Mouse (Mus musculus) frontal cortex, postnatal 25 days (tissue): ENCODE results near the gene Maip1.

ENCODE experiments used
- DNase-seq, 2 experiments: peaks; one replicate each; pipeline ENCODE4 v3.0.0; 2022; ENCODE audit warnings: low spot score in 2 of 2

The Maip1 gene

DNA sequence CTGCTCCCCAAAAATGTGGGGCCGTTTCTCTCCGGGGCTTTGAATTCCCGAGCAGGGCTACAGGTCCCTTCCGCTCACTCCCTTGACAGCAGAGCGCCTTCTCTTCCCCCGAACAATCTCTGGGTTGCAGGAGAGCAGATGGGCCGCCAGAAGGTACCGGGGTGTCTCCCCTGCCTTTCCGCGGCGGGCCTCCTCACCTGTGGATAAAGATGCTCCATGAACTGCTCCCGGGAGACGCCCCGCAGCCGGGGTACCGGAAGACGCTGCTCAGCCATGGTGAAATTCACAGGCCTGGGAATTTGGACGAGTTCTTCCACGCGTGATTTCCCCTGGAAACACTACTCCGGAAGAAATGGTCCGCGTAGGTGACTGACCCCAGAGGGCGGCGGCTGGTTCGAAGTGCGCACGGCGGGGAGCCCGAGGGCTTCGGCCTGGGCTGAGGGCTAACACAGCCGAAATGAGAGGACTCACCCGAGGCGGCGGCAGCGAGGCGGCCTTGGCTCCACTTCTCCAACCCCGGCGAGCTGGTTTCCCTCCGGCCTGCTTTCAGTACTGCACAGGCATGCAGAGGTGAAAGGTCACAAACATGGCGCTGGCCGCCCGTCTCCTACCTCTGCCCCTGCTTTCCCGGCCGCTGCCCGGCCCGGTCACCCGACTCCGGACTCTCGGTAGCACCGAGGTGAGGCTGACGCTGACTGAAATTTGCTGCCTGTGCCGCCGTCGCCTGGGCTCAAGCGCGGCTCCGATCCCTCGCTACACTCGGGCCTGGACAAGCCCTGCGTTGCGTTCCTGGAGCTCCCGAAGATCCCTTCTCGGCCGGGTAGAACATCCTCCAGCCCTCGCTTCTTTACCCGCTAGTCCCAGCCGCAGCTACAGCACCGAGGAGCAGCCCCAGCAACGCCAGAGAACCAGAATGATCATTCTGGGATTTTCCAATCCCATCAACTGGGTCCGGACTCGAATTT lies at the start of gene Maip1, which contains the start of gene Tyw5:
Gene Maip1 (plus strand): TSS at position 142 of the 965 bp plus-strand sequence.
Gene Tyw5 (minus strand): TSS at position 915 of the 965 bp plus-strand sequence.
- DNase-seq = peak; percentile 76 to 78

DNA sequence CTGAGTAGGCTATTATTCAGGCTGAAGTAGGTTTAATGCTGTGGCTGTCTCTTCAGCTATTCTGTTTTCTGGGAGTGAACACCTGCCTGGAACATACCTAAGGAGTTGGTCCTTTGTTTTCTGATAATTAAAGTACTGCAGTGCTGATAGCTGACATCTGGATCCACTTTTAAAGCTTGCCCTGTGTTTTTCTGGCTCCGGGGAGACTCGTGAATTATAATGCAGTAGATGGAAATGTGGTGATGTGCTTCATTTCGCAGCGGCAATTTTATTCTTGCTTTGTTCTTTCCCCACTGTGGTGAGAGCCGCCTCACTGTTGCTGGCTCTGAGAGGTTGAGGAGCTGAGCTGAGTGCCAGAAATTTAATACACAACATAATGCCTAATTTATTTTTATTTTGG lies 47.6 kb upstream of the Maip1 start:
- no peak for DNase-seq

DNA sequence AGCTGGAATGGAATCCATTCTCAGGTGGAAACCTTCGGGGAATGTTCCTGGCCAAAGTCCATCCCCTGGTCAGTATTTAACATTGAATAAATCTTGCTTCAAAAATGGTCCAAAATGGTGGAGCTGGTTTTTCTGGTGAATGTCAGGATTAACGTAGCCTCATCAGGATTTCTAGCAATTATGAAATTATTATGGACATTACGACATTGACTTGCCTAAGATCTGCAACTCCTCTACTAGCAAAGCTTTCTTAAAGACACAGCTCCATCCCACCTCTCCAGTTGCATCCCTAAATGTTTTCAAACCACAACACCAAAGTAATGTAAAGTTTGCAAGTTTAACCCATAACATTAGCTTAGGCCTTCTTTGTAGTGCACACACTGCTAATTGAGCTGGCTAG lies 38.7 kb upstream of the Maip1 start:
- DNase-seq = no peak

DNA sequence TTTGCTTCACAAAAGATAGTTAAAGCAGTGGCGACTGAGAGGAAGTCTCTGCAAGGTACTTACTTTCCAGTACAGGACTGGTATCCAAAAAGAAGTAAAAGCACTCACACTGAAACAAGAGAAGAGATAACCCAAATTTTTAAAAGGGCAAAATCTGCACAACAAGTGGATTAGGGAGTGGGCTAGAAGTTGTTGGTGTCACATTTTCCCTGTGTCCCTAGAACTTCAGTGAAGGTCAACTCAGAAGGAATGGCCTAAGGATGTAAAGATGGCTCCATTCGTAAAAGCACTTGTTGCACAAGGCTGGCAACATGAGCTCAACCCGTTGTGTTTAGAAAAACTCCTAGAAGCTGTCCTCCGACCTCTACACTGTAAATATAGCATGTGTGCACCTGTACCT lies 37.0 kb upstream of the Maip1 start:
- DNase-seq = no peak

DNA sequence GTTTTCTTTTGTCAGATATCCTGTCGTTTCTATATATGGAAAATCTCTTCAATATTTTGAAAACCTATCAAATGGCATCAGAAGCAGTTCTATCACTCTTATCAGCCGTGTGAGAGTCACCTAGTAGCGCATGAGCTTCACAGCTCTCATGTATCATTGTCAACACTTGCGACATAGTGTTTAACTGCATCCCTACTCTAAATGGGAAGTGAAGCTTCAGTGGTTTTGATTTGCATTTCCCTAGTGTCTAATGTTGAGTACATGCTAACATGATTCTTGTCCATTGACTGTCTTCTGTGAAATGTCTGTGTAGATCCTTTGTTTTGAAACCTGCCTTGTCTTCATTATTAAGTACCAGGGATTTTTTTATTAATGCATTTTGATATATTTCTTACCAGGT lies 35.7 kb upstream of the Maip1 start:
- no peak for DNase-seq

DNA sequence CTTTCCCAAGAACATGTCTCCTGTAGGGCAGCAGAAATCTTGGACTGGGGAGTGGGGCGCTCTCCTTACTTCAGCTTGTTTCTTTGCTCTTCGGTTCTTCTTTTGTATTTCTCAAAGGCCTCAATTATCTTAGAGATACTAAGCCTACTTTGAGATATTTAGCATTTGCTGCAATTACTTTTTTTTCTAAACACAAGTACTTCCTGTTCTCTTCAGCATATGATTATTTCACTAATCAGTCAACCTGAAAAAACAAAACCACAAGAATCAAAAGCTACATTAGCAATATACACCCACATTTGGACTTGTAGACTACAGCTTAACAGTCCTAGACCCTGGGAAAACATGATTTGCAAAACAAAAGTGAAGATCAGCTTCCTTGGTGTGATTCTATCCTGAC lies 30.9 kb upstream of the Maip1 start:
- DNase-seq = no peak

DNA sequence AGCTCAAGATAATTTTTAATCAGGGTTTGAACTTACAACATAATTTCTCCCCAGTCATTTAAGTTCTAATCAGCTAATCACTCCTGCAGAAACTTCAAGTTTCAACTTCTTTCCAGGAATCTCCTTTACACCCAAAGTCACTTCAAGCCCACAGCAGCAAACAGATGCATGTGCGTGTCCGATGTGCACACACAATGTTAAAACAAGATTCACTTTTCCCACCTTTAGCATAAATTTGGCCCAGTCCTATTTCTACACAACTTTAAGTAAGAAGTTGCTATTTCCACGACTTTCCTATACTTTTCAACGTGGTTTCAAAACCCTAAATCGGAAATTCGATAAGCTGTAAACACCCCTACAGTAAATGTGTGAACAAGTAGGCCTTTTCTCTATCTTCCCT lies 29.3 kb upstream of the Maip1 start:
- no peak for DNase-seq

DNA sequence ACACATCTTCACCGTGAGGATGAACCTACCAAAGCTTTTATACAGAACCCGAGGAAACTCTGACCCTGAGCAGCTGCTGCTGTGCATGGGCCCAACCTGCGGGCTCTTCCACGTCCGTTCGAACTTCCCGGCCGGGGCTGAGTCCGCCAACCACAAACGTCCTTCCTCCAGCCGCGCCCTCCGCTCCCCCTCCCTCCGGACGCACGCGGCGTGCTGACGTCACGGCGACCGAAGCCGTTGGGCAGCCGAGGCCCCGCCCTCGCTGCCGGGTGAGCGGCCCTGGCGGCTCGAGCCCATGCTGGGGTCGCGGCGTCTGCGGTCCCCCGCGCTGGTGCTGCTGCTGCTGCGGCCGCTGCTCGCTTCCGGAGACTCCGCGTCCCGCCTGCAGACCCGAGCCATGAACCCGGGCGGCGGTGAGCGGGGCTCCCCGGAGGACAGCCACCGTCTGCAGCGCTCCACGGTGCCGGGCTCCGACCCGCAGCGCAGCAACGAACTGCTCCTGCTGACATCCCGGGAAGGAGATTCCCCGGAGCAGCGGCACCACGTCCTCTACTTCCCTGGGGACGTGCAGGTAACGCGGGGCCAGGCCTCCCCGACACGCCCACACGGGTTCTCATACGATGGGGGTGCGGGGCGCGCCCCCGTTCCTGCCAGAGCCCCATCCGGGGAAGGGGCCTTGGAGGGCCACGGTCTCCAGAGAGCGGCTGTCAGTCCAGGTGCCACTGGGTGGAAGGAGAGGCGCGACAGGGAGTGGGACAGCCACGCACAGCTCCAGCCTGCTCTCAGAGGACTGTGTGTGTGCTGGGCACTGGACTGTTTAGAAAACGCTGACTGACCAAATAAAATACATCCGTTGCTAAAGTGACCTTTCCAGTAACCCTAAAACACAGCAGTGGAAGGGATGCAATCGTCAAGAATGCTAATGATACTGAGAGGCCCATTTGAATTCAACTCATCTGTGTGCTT lies 28.5 kb upstream of the Maip1 start, which contains the start of gene 1700066M21Rik:
Gene 1700066M21Rik (plus strand): TSS at position 245 of the 966 bp plus-strand sequence.
- DNase-seq = peak; percentile 76 to 90

DNA sequence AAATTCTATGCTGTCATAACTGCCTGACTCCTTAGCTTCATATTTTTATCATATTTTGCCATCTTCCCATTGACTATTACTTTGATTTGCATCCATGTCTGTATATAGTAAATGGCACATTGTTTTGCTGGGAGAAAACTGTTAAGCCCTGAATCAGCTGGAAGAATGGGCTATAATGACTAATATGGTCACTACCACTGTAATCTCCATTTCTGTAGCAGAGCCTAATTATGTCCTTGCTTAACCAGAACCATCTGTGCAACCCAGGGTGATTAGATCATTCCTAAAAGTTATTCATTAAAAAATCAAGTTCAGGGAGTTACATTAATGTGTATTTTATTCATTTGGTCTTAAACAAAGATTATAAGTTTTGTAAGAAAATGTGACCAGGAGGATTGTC lies 19.6 kb upstream of the Maip1 start:
- DNase-seq = no peak

DNA sequence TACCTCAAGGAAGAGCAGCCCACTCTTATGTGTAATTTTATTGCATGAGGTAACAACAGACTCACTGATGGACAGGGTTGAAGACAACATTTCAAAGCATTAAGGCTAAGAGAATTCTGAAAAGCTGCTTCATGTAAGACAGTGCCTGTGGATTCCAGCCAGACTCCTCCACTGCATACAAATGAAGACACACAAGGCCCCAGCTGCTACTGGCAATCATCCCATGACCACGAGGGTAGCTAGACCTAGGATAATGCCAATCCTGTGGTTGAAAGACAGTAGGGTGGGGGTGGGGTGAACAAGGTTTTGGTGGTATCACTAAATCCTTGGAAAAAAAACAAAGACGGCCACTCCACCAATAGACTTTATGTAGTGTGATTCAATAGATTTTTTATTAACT lies 18.3 kb upstream of the Maip1 start:
- peak in 1 of 2 experiments; percentile 27 for DNase-seq

DNA sequence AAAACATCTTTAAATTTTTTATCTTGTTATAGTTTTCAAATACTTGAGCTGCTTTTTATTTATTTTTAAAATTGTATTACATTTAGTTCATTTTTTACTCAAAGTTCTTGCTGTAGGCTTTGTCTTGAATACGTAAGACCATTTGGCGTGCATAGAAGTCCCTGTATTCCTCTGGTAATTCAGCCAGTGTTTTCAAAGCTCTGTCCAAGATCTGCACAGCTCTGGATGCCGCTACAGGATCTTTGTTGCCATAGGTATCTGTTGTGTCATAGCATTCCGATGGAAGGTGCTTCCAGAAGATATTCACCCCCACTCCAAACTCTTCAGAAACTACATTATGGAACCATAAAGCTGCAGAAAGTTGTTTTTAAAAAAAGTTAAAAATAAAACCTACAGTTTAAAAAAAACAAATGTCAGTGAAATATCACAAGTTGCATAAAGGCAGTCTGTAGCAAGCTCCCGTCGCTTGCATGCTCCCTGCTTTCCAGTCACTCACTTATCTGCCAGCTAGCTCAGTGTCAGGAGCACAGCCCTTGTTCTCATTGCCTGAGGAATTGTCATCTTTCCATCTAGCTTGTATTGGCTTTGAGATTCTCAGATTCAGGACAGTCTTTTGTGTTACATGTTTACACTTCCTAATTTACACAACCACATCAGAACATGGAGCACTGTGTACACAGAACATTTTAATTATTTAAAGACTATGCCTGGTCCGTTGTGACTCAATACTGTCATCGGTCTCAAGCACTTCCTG lies 17.5 kb upstream of the Maip1 start:
- DNase-seq = no peak

DNA sequence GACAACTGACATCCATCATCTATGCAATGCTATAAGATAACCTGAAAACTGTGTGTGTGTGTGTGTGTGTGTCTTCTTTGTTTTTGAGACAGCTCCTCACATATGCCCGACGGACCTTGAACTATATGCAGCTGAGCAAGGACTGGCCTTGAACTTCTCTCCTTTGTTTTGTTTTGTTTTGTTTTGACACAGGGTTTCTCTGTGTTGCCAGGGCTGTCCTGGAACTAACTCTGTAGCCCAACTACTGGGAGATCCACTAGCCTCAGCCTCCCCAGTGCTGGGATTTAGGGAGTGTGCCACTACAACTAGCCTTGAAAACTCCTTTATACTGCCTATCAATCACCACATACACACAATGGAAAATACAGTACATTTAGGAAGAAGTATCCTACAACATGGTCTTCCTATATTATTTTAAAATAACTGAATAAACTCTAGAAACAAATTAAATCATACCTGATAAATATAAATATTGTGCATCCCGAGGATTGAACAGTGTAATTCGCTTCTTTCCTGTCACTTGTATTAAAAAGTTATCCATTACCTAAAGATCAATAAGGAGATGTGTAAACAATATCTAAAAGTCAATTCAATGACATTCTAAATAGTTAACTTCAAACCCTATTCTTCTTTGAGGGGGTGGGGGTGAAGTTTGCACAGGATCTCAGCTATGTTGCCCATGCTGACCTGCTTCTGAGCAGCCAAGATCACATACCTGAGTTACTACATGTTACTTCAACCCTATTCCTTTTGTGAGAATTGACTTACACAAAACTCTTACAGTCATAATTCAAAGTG lies 14.9 kb upstream of the Maip1 start:
- no peak for DNase-seq

DNA sequence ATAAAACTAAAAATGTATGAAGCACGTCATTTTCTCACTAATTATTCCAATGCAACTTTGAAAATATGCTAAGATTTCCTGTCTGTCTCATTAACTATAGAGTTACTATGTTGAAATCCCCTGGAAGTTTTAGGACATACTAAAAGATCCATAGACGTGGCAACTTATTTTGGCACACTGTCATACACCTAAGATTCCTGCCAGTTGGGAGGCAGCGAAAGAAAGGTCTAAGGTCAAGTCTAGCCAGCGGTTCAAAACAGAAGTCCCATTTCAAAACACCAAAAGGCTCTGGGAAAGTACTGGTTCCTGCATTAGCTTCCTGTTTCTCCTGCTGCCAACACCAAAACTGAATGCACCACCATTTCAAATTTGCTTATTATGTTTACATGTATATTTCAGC lies 13.7 kb upstream of the Maip1 start:
- DNase-seq = no peak

DNA sequence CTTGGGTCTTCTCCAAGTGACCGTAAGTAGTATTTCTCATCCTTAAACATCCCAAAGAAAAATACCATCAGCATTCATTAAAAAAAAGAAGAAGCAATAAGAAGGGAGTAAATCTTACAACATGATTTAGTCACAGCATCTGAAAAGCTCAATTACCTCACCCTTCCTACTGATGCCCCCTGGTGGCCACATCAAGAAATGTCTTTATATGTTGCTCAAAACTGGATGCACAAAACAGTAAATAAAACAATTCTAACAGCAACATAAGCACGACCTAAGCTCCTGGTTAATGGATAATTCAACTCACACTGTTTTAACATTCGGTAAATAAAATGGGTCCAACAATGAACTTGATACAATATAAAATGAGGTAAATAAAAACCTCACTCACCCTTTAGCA lies 12.1 kb upstream of the Maip1 start:
- DNase-seq = no peak

DNA sequence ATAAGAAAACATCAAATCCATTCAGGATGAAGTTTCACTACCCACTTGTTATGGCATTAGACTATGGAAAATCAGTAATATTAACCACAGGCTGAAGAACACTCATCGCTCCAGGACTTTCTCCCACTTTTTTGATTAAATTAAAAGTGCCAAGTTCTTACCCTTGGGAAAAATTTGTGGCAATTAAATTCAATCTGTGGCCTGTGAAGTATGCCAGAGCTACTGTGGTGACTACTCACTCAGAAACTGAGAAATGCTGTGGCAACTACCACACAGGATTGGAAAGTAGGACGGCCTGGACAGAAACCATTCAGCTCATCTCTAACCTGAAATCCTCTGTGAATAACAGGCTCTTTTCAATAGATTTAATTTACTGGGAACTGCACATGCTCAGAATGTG lies 5.8 kb upstream of the Maip1 start:
- no peak for DNase-seq

DNA sequence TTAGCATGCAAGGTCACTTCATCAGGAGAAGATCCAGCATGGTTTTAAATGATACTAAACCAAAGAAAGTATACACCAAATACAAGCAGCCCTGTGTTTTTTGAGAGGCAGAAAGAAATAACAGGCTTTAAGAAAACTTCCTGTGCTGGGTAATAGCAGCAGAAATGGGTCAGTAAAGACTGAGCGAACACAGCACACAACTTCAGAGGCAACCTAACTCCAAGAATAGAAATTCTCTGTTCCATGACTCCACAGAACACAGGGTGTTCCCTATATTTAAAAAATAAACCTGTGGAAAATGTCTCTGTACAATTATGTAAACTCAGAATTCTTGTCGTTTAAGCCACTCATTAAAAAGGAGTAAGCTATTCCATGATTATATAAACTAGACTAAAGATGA lies 5.3 kb upstream of the Maip1 start:
- DNase-seq = no peak

DNA sequence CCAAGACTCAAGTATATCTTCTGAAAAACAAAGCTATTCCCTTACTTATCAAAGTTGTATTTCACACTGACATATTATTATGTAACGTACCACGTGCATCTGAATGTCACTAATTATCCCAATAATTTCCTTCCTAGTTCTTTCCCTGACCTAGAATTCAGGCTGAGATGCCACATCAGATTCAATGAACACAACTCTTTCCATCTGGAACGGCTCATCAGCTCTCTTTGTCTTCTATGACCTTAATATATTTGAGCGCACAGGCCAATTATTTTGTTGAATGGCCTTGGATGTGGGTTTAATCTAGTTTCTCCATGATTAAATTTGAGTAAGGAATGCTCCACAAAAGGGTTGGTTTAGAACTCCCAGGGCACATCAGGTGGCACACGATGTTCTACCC lies 4.0 kb upstream of the Maip1 start:
- DNase-seq = no peak

DNA sequence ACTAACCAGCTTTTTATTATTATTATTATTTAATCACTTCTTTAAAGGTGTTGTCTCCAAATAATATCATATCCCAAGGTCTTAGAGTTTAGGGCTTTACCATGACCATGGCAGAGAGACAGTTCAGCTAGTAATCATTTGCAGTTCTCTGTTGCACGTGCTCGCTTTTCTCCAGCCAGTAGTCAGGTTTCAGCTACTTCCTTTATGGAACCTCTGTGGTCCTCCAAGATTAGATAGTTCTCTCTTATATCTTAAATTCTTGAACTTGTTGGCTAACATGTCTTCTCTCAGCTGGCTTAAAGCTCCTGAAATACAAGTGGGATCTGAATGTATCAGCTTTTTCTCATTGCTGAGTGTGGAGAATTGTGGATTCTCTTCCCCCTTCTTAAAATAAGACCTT lies 2.9 kb downstream of the Maip1 start:
- DNase-seq = no peak

DNA sequence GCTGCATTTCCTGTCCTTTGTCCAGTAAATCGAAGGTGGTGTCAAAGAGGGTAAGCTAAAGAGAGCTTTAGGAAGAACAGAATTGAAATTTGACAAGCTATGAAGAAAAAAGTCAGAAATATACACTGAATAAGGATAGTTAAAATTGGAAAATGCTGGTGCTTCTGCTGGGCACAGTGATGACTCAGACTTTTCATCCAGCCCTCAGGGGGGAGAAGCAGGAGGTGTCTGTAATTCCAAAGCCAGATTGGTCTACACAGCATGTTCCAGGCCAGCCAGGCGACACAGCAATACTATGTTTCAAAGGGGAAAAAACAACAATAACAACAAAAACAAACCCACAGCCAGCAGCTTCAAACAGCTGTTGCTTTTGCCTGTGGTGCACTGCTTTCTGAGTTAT lies 7.3 kb downstream of the Maip1 start:
- no peak for DNase-seq

DNA sequence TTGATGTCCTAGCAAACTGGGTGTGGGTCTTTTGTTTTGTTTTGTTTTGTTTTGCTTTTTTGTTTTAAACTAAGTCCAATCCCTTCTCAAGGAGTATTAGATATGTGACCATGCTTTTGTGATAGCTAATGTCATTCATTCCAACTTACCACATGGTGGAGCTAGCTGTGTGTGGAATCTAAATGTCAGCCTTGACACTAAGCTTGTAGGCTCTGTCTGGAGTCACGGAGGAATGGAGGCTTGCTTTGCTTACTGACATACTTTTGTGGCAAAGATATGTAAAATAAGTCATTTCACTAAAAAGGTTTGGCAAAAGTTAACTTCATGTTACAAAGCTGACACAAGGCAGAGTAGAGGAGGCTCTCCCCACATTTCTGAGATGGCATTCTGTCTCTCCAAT lies 17.6 kb downstream of the Maip1 start:
- DNase-seq = no peak
